In the genomic region with DNA sequence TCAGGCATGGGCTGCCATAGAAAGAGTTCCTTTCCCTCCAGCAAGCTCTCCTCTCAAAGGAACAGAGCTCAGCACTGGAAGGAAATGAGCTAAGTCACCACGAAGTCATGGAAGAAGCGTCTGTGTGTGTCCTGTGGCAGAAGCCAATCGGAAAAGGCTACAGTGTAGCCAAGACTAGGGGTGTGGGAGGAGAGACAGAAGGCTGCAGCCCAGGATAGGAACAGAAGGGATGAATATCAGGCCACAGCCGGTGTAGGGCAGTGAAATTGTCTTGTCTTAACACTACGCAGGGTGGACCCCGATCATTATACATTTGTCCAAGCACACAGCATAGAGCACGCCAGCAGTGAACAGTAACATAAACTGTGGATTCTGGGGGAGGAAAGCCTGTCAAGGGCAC, we compare ENCODE assay signal across 13 mouse cellular contexts.
"Had no signal": no experiment of that assay in that cellular context is flagged by ENCODE, and none has a peak within 500 bp of the region (broad histone marks: within the 10 kb centered on the region; RNA-seq: fewer than 3 reads in every experiment).

No protein-coding gene starts in this region.

- ATAC-seq: liver, embryonic 12.5 days had no signal

- H3K9me3 ChIP-seq: kidney, embryonic 15.5 days; limb, embryonic 15.5 days; liver, embryonic 12.5 days; lung, embryonic 15.5 days; midbrain, embryonic 10.5 days; neural tube, embryonic 15.5 days had no signal

- H3K36me3 ChIP-seq: kidney, embryonic 15.5 days; limb, embryonic 15.5 days; lung, embryonic 15.5 days; midbrain, embryonic 10.5 days; neural tube, embryonic 15.5 days had no signal

- H3K4me3 ChIP-seq: kidney, embryonic 15.5 days; left cerebral cortex, adult 2 months; limb, embryonic 15.5 days; liver, embryonic 12.5 days; lung, embryonic 15.5 days; midbrain, embryonic 10.5 days; myocyte; neural tube, embryonic 15.5 days had no signal

- H3K27me3 ChIP-seq: kidney, embryonic 15.5 days; limb, embryonic 15.5 days; liver, embryonic 12.5 days; lung, embryonic 15.5 days; neural tube, embryonic 15.5 days had no signal

- DNase-seq: kidney, adult 18-20 months; kidney, postnatal 14 days; lung, postnatal 36 days; midbrain, embryonic 14.5 days; thymus, postnatal 4 days had no signal

- H3K9ac ChIP-seq: kidney, embryonic 15.5 days; limb, embryonic 15.5 days; liver, embryonic 12.5 days; lung, embryonic 15.5 days; neural tube, embryonic 15.5 days had no signal

- H3K4me2 ChIP-seq: kidney, embryonic 15.5 days; limb, embryonic 15.5 days; liver, embryonic 12.5 days; lung, embryonic 15.5 days; neural tube, embryonic 15.5 days had no signal

- H3K4me1 ChIP-seq: lung, embryonic 15.5 days had no signal

- H3K27ac ChIP-seq: kidney, embryonic 15.5 days; left cerebral cortex, adult 2 months; limb, embryonic 15.5 days; liver, embryonic 12.5 days; lung, embryonic 15.5 days; midbrain, embryonic 10.5 days; neural tube, embryonic 15.5 days had no signal
